Mouse (Mus musculus): ENCODE data around the gene Ctcfl.

DNA sequence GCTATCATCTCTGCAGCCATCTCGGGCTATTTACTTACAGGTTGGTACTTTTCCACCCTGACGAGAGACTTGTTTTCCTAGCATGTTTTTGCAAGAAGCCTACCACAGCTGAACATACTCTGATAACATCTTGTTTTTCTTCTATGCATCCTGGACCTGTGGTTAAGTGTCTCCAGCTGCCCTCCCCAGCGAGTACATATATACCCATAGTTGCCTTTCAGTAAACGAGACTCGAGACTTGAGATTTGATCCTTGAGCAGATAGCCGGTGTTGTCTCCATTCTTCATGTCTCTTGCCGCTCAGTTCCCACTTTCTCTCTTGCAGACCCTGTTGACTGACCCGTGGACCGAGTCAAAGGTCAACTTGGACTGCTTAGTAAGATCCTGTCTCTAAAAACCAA is 42.4 kb downstream of the Ctcfl start:
- TF ChIP-seq EP300 (IDR thresholded peaks at IDR 0.05; ENCODE audit: low read depth): no peak
- TF ChIP-seq CTCF (IDR thresholded peaks at IDR 0.05; ENCODE audit: low read depth): no peak
